Mouse (Mus musculus) CH12.LX (cell line): Measurements from ENCODE around the gene Ahrr. TPM values are rescaled to one million over a fixed set of nuclear protein-coding genes. Genes with fewer than 3 reads are reported as not detected.

ENCODE experiments used
- DNase-seq: peaks from one replicate; pipeline ENCODE4 v3.0.0-alpha.2; 2013; ENCODE audit errors: extremely low read depth
- H3K27ac ChIP-seq: 2 replicates; pipeline ENCODE4 v1.5.1; 2012; ENCODE audit warnings: low read depth, mild to moderate bottlenecking, control low read depth, moderate library complexity; ENCODE audit not compliant: insufficient read depth
- H3K27me3 ChIP-seq: replicated peaks from 2 replicates; pipeline ENCODE3; 2012; ENCODE audit warnings: inconsistent platforms
- H3K36me3 ChIP-seq, 2 experiments: replicated peaks in 1 of 2; 2 replicates each; pipeline versions ENCODE3 to v1.6.1; 2012; ENCODE audit warnings: inconsistent platforms in 1 of 2, low read length in 1 of 2, mild to moderate bottlenecking in 1 of 2, mixed read lengths in 1 of 2, moderate library complexity in 1 of 2; ENCODE audit not compliant: control insufficient read depth in 1 of 2, insufficient read depth in 1 of 2
- H3K4me1 ChIP-seq, 2 experiments: 2 replicates each; pipeline ENCODE4 v1.6.1; 2012; ENCODE audit warnings: inconsistent platforms in 1 of 2, moderate library complexity in 1 of 2; ENCODE audit not compliant: insufficient read depth in 2 of 2, control insufficient read depth in 1 of 2
- H3K4me2 ChIP-seq: 2 replicates; pipeline ENCODE4 v1.6.1; 2012; ENCODE audit warnings: low read depth, mild to moderate bottlenecking, control low read depth; ENCODE audit not compliant: poor library complexity, insufficient read depth, severe bottlenecking
- H3K4me3 ChIP-seq, 3 experiments: fragments of 150-350 bp in 1 of 3; sonication (generic) in 1 of 3; replicated peaks in 1 of 3; 2 replicates each; pipeline versions ENCODE3 to v1.5.1; 2011 to 2012; ENCODE audit warnings: low read depth in 2 of 3, low read length in 2 of 3, mild to moderate bottlenecking in 2 of 3, moderate library complexity in 2 of 3, control low read depth in 1 of 3, improper control_type of control experiment in 1 of 3, inconsistent platforms in 1 of 3, mixed read lengths in 1 of 3; ENCODE audit not compliant: poor library complexity in 1 of 3
- H3K79me2 ChIP-seq: replicated peaks from 2 replicates; pipeline ENCODE4 v1.6.1; 2012; ENCODE audit warnings: mild to moderate bottlenecking, moderate library complexity; ENCODE audit not compliant: control insufficient read depth, poor library complexity, insufficient read depth, severe bottlenecking; ENCODE audit errors: extremely low read depth
- H3K9ac ChIP-seq: 2 replicates; pipeline ENCODE4 v1.6.1; 2012; ENCODE audit warnings: low read depth, mild to moderate bottlenecking, control low read depth, moderate library complexity; ENCODE audit not compliant: insufficient read depth
- H3K9me3 ChIP-seq: replicated peaks from 2 replicates; pipeline ENCODE3; 2012; ENCODE audit warnings: low read length, inconsistent platforms, mixed read lengths
- CHD1 ChIP-seq: IDR thresholded peaks from 2 replicates; pipeline ENCODE4 v1.6.1; 2012; ENCODE audit warnings: low read depth, low read length, improper control_type of control experiment, inconsistent platforms
- ELF1 ChIP-seq: IDR thresholded peaks from 2 replicates; pipeline ENCODE4 v1.6.1; 2014; ENCODE audit warnings: low read depth, mild to moderate bottlenecking, inconsistent platforms, low read length, improper control_type of control experiment
- EP300 ChIP-seq: IDR thresholded peaks from 2 replicates; pipeline ENCODE4 v1.6.1; 2011; ENCODE audit warnings: low read length, improper control_type of control experiment
- GABPA ChIP-seq: IDR thresholded peaks from 2 replicates; pipeline ENCODE4 v1.6.1; 2012; ENCODE audit warnings: low read depth, low read length, improper control_type of control experiment, inconsistent platforms; ENCODE audit not compliant: insufficient replicate concordance
- HCFC1 ChIP-seq: IDR thresholded peaks from 2 replicates; pipeline ENCODE4 v1.6.1; 2012; ENCODE audit warnings: low read depth, mild to moderate bottlenecking, inconsistent platforms, low read length, improper control_type of control experiment
- KAT2A ChIP-seq: IDR thresholded peaks from 2 replicates; pipeline ENCODE4 v1.6.1; 2012; ENCODE audit warnings: low read length, improper control_type of control experiment, inconsistent platforms; ENCODE audit not compliant: insufficient replicate concordance
- MAX ChIP-seq: IDR thresholded peaks from 2 replicates; pipeline ENCODE4 v1.6.1; 2011; ENCODE audit warnings: low read length, improper control_type of control experiment
- NELFE ChIP-seq: IDR thresholded peaks from 2 replicates; pipeline ENCODE4 v1.6.1; 2011; ENCODE audit warnings: low read depth, low read length, improper control_type of control experiment
- POLR2A ChIP-seq: IDR thresholded peaks from 2 replicates; pipeline ENCODE4 v1.6.1; 2011; ENCODE audit warnings: low read depth, mild to moderate bottlenecking, improper control_type of control experiment, low read length
- SIN3A ChIP-seq: IDR thresholded peaks from 2 replicates; pipeline ENCODE4 v1.6.1; 2012; ENCODE audit warnings: low read length, improper control_type of control experiment, inconsistent platforms
- SMC3 ChIP-seq: IDR thresholded peaks from 2 replicates; pipeline ENCODE4 v1.6.1; 2011; ENCODE audit warnings: low read depth, low read length, improper control_type of control experiment
- TBP ChIP-seq: conservative IDR thresholded peaks from 2 replicates; pipeline ENCODE4 v1.6.1; 2011; ENCODE audit warnings: low read depth, low read length, improper control_type of control experiment
- TCF12 ChIP-seq: IDR thresholded peaks from 2 replicates; pipeline ENCODE4 v1.6.1; 2014; ENCODE audit warnings: low read depth, mild to moderate bottlenecking, inconsistent platforms, low read length, improper control_type of control experiment
- UBTF ChIP-seq: IDR thresholded peaks from 2 replicates; pipeline ENCODE4 v1.6.1; 2012; ENCODE audit warnings: low read depth, mild to moderate bottlenecking, inconsistent platforms, low read length, improper control_type of control experiment, moderate library complexity
- USF2 ChIP-seq: conservative IDR thresholded peaks from 2 replicates; pipeline ENCODE4 v1.6.1; 2011; ENCODE audit warnings: low read depth, low read length, improper control_type of control experiment
- ZMIZ1 ChIP-seq: IDR thresholded peaks from 2 replicates; pipeline ENCODE4 v1.6.1; 2012; ENCODE audit warnings: low read depth, mild to moderate bottlenecking, inconsistent platforms, low read length, improper control_type of control experiment
- ZNF384 ChIP-seq: IDR thresholded peaks from 2 replicates; pipeline ENCODE4 v1.6.1; 2012; ENCODE audit warnings: low read depth, low read length, improper control_type of control experiment, inconsistent platforms
- dilution Hi-C: fragments of 300-500 bp; cut with MboI; formaldehyde crosslinking; loops from 2 replicates; pipeline ENCODE4 v1.14.3; 2020; ENCODE audit warnings: low sequenced_read_pairs; ENCODE audit not compliant: extremely low pct_unique_long_range_greater_than_20kb, extremely low pct_ligation_motif_present
- in situ Hi-C: fragments of 300-500 bp; cut with MboI; formaldehyde crosslinking; loops from 3 replicates; pipeline ENCODE4 v1.14.3; 2019; ENCODE audit warnings: low sequenced_read_pairs, low pct_ligation_motif_present, low pct_unique_long_range_greater_than_20kb, mixed read lengths
- polyA plus RNA-seq: library from polyadenylated mRNA; unstranded; fragments of >175 nt; gene quantifications from 2 replicates; pipeline ENCODE4 v1.2.1, GENCODE M21; 2012; ENCODE audit warnings: low read depth; ENCODE audit not compliant: insufficient read length
- total RNA-seq, 2 experiments: library from RNA; depleted of rRNA; stranded (reverse); fragments of 300-350 nt in 1 of 2; fragments of >200 nt in 1 of 2; gene quantifications; 2 replicates each; pipeline ENCODE4 v1.2.3; 2012 to 2014

Ahrr gene
- total and polyA plus RNA-seq, 3 experiments, result 0.90 to 1.0 (median 1.0) TPM

DNA sequence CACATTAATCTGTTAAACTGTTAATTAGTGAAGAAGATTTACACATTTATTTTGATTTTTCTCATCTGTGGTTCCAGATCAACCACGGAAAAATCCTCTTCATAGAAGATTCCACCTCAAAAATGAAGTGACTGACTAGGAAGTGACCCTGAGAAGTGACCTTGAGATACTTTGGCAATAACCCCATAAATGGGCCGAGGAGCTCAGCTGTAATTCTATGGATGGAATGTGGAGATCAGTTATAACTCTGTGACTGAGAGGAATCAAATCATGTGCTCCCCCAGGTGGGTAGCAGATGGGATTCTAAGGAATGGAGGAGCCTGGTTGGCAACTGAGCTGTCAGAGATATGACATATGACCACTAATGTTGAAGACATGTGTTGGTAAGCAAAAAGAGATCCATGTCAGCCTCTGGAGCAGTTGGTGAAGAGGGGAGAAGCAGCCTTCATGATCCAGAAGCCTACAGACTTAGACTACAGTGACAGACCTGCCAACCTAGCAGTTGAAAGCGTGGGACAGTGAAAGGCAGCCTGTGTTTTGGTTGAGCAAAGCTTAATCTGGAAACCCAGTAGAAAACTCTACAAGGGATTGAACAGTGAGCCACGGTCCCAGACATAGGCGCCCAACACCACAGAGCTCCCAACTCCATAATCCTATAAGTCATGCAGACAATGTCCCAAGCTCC, 109.0 kb downstream of the Ahrr start:
- no peak overlapping the region for H3K27ac ChIP-seq
- no peaks in the 10 kb centered on the region for H3K4me1 ChIP-seq
- dilution Hi-C loops (no loop called here), in situ Hi-C loops (no loop called here)
- peaks cover 42 to 57% of the 10 kb centered on the region in 2 experiments for H3K36me3 ChIP-seq
- no peaks in the 10 kb centered on the region for H3K27me3 ChIP-seq
- no peak overlapping the region for H3K4me3 ChIP-seq
- H3K9me3 ChIP-seq, result no peaks in the 10 kb centered on the region
- TF ChIP-seq NELFE (no peak), SMC3 (no peak), MAX (no peak), UBTF (no peak), ELF1 (no peak), TBP (no peak), USF2 (no peak), GABPA (no peak), ZNF384 (no peak), EP300 (no peak), HCFC1 (no peak), SIN3A (no peak), KAT2A (no peak), TCF12 (no peak), POLR2A (no peak), ZMIZ1 (no peak)
- H3K4me2 ChIP-seq, result no peak overlapping the region
- no peak overlapping the region for H3K9ac ChIP-seq
- no peak for DNase-seq
- H3K79me2 ChIP-seq, result no peaks in the 10 kb centered on the region

DNA sequence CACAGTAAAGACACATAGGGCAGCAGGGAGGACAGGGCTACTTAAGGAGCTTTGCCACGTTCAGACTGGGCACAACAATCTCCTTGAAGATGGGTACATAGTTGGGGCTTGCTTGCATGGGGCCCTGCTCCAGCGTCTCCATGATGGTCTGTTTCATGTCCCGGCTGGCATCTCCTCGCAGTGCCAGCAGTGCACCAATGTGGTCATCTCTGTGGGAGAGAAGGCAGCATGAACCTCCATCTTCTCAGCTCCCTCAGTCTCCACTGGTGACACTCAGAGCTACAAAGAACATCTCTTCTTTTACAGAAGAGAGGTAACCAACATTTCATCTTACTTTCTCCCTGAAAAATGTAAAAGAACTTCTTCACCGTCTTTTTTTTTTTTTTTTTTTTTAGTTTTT, 120.1 kb downstream of the Ahrr start:
- dilution Hi-C loops, result no loop called here
- no peaks in the 10 kb centered on the region for H3K4me1 ChIP-seq
- in situ Hi-C loops, result no loop called here
- no peak overlapping the region for H3K4me3 ChIP-seq
- no peak overlapping the region for H3K27ac ChIP-seq
- no peak for DNase-seq
- H3K79me2 ChIP-seq, result no peaks in the 10 kb centered on the region
- H3K4me2 ChIP-seq, result no peak overlapping the region
- H3K9ac ChIP-seq, result no peak overlapping the region
- no peak for TF ChIP-seq CHD1
- no peaks in the 10 kb centered on the region for H3K9me3 ChIP-seq
- no peaks in the 10 kb centered on the region for H3K27me3 ChIP-seq
- H3K36me3 ChIP-seq, result peaks cover 34 to 77% of the 10 kb centered on the region in 2 experiments
